In the genomic region with DNA sequence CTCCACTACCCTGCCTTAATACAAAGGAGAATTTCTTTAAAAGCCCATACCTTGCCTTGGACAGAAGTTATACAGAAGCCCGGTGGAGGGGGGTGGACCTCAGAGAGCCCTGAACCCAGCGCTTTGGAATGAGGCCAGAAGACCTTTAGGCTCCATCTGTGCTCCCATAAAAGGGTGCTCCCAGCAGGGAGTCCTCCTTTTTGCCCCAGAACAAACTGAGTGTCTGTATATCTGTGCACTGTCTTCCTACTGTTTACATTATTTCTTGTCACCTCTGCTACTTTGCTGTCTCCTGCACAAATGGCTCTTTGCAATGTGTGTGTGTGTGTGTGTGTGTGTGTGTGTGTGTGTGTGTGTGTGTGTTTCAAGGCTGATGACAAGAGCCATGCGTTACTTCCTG, we compare ENCODE assay signal across 14 mouse cellular contexts. TPM values are rescaled to one million over a fixed set of nuclear protein-coding genes. Genes with fewer than 3 reads are reported as not detected.
"Had no signal": no experiment of that assay in that cellular context is flagged by ENCODE, and none has a peak within 500 bp of the region (broad histone marks: within the 10 kb centered on the region; RNA-seq: fewer than 3 reads in every experiment).

No protein-coding gene starts in this region.

- H3K9me3 ChIP-seq: liver, embryonic 13.5 days; megakaryocyte, embryonic 14.5 days; midbrain, embryonic 15.5 days; neural tube, embryonic 12.5 days had no signal

- H3K9ac ChIP-seq: liver, embryonic 13.5 days; liver, postnatal 0 days; midbrain, embryonic 15.5 days; neural tube, embryonic 12.5 days had no signal

- H3K4me1 ChIP-seq: liver, embryonic 13.5 days; midbrain, embryonic 15.5 days; neural tube, embryonic 12.5 days had no signal

- ATAC-seq: liver, postnatal 0 days; midbrain, embryonic 15.5 days had no signal

- H3K36me3 ChIP-seq: liver, embryonic 13.5 days; midbrain, embryonic 15.5 days; neural tube, embryonic 12.5 days had no signal

- H3K4me3 ChIP-seq: liver, embryonic 13.5 days; megakaryocyte, embryonic 14.5 days; midbrain, embryonic 15.5 days; neural tube, embryonic 12.5 days had no signal

- H3K27ac ChIP-seq: liver, embryonic 13.5 days; macrophage; midbrain, embryonic 15.5 days; neural tube, embryonic 12.5 days had no signal

- DNase-seq: kidney, adult 18-20 months; kidney, postnatal 10 days; liver; liver, embryonic 13.5 days; liver, postnatal 0 days; thymus, adult 18-20 months; thymus, postnatal 14 days had no signal

- H3K4me2 ChIP-seq: liver, embryonic 13.5 days; midbrain, embryonic 11.5 days; midbrain, embryonic 15.5 days; neural tube, embryonic 12.5 days had no signal

- H3K27me3 ChIP-seq: liver, embryonic 13.5 days; megakaryocyte, embryonic 14.5 days; midbrain, embryonic 15.5 days; neural tube, embryonic 12.5 days had no signal

RNA-seq across cellular contexts. Expression of gene Gm9913, which starts 45.8 kb away (rescaled TPM):
- total RNA-seq: monocyte, adult 5-6 weeks; neutrophil, adult 5-6 weeks had no signal
- polyA plus RNA-seq: liver, embryonic 13.5 days; liver, postnatal 0 days; macrophage had no signal

RNA-seq across cellular contexts. Expression of gene Fbn1, which starts 48.7 kb away (rescaled TPM):
- total RNA-seq: monocyte, adult 5-6 weeks had no signal
